Mouse (Mus musculus): Measurements from ENCODE around the gene Osbpl6. TPM values are rescaled to one million over a fixed set of nuclear protein-coding genes. Genes with fewer than 3 reads are reported as not detected.

Gene Osbpl6
- total and polyA plus RNA-seq, 3 experiments, result 0.04 TPM; not detected in 2

DNA sequence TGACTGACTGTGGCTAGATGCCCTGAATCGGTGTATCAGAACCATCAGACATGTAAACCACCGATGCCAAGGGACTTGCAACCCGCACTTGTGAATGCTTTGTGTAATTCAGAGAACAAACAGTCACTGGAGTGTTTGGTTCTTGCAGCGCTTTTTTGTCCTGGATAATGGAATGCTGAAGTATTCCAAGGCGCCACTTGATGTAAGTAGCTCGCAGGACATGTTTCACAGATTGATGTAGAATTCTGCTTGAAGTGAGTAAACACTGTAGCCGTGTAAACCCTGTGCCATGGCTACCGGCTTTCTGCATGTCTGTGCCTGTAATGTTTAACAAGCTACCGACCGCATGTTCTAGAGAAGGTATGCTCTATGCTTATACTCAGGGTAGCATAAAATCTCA is 141.9 kb downstream of the Osbpl6 start:
- H3K4me1 ChIP-seq (ENCODE audit: control insufficient read depth in 1 of 2, insufficient read depth in 2 of 2, low read length in 2 of 2), result no peaks in the 10 kb centered on the region
- no peak overlapping the region for H3K9ac ChIP-seq (ENCODE audit: control insufficient read depth, low read depth, low read length, poor library complexity, severe bottlenecking)
- TF ChIP-seq TAL1 (IDR thresholded peaks at IDR 0.05; ENCODE audit: low read length), result no peak
- no peak for TF ChIP-seq ZC3H11A (IDR thresholded peaks at IDR 0.05; ENCODE audit: low read depth, low read length)
- no peak for TF ChIP-seq USF2 (IDR thresholded peaks at IDR 0.05; ENCODE audit: borderline replicate concordance in 1 of 2, insufficient read depth in 1 of 2, low read depth in 1 of 2, low read length in 2 of 2)
- TF ChIP-seq BHLHE40 (IDR thresholded peaks at IDR 0.05; ENCODE audit: borderline replicate concordance, low read depth, low read length), result no peak
- TF ChIP-seq SIN3A (IDR thresholded peaks at IDR 0.05; ENCODE audit: low read length), result no peak
- TF ChIP-seq USF1 (IDR thresholded peaks at IDR 0.05; ENCODE audit: low read depth, low read length), result no peak
- TF ChIP-seq MAZ (IDR thresholded peaks at IDR 0.05; ENCODE audit: low read depth, low read length), result no peak
- H3K79me2 ChIP-seq (ENCODE audit: control insufficient read depth, insufficient read depth, low read length, poor library complexity), result no peaks in the 10 kb centered on the region
- DNase-seq (ENCODE audit: low read depth, low spot score), result no peak
- no peaks in the 10 kb centered on the region for H3K9me3 ChIP-seq (replicated peaks; ENCODE audit: insufficient read depth, low read length)
- no peak overlapping the region for H3K4me3 ChIP-seq (ENCODE audit: control insufficient read depth in 1 of 2, insufficient read depth in 1 of 2, low read depth in 2 of 2, low read length in 2 of 2)
- no peak overlapping the region for H3K27ac ChIP-seq (ENCODE audit: control insufficient read depth, low read depth, low read length)
- H3K27me3 ChIP-seq (ENCODE audit: control insufficient read depth in 1 of 2, insufficient read depth in 2 of 2, low read length in 2 of 2), result no peaks in the 10 kb centered on the region
- no peaks in the 10 kb centered on the region; a peak in 1 of 4 replicates for H3K36me3 ChIP-seq (ENCODE audit: control insufficient read depth in 1 of 2, insufficient read depth in 2 of 2, low read length in 2 of 2)

DNA sequence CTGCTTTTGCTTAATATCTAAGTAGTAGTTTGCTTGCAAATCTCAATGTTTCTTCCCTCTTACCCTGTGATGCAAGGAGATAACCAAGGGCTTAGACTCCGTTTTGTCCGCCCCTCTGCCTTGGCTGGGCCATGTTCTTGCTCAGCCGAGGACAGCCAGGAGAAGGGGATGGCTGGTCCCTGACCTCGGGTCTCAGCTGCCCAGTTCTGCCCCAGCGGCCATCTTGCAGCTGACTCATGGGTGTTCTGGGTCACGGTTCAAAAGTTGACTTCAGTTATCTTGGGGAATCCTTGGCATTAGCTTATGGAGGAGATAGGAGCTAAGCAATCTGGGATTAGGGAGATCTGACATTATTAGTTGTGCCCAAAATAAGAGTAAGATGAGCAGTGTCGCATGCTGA is 142.5 kb downstream of the Osbpl6 start:
- H3K27me3 ChIP-seq (ENCODE audit: control insufficient read depth in 1 of 2, insufficient read depth in 2 of 2, low read length in 2 of 2), result no peaks in the 10 kb centered on the region
- DNase-seq (ENCODE audit: low read depth, low spot score), result no peak
- no peaks in the 10 kb centered on the region for H3K4me1 ChIP-seq (ENCODE audit: control insufficient read depth in 1 of 2, insufficient read depth in 2 of 2, low read length in 2 of 2)
- TF ChIP-seq TCF12 (IDR thresholded peaks at IDR 0.05; ENCODE audit: low read depth, low read length) (no peak), HCFC1 (IDR thresholded peaks at IDR 0.05; ENCODE audit: low read depth, low read length) (no peak), RAD21 (IDR thresholded peaks at IDR 0.05; ENCODE audit: low read depth, low read length) (no peak), BHLHE40 (IDR thresholded peaks at IDR 0.05; ENCODE audit: borderline replicate concordance, low read depth, low read length) (no peak), ELF1 (IDR thresholded peaks at IDR 0.05; ENCODE audit: low read depth, low read length) (no peak), TAL1 (IDR thresholded peaks at IDR 0.05; ENCODE audit: low read length) (no peak), NELFE (IDR thresholded peaks at IDR 0.05; ENCODE audit: low read depth, low read length) (no peak), ZMIZ1 (IDR thresholded peaks at IDR 0.05; ENCODE audit: low read depth, low read length) (no peak), MAX (IDR thresholded peaks at IDR 0.05; ENCODE audit: low read length) (no peak), CTCF (IDR thresholded peaks at IDR 0.05 in 2 of 3, conservative IDR thresholded peaks at IDR 0.05 in 1 of 3; ENCODE audit: control insufficient read depth in 1 of 3, insufficient read depth in 1 of 3, low read depth in 2 of 3, low read length in 3 of 3, poor library complexity in 1 of 3, severe bottlenecking in 1 of 3) (no peak), RCOR1 (IDR thresholded peaks at IDR 0.05; ENCODE audit: low read depth, low read length) (no peak), ZC3H11A (IDR thresholded peaks at IDR 0.05; ENCODE audit: low read depth, low read length) (no peak), MYB (IDR thresholded peaks at IDR 0.05; ENCODE audit: low read depth, low read length) (no peak), ETS1 (IDR thresholded peaks at IDR 0.05; ENCODE audit: low read depth, low read length) (no peak), MAZ (IDR thresholded peaks at IDR 0.05; ENCODE audit: low read depth, low read length) (no peak)
- H3K4me3 ChIP-seq (ENCODE audit: control insufficient read depth in 1 of 2, insufficient read depth in 1 of 2, low read depth in 2 of 2, low read length in 2 of 2), result no peak overlapping the region
- H3K27ac ChIP-seq (ENCODE audit: control insufficient read depth, low read depth, low read length), result no peak overlapping the region
- no peaks in the 10 kb centered on the region for H3K36me3 ChIP-seq (ENCODE audit: control insufficient read depth in 1 of 2, insufficient read depth in 2 of 2, low read length in 2 of 2)
- H3K79me2 ChIP-seq (ENCODE audit: control insufficient read depth, insufficient read depth, low read length, poor library complexity), result no peaks in the 10 kb centered on the region
- H3K9ac ChIP-seq (ENCODE audit: control insufficient read depth, low read depth, low read length, poor library complexity, severe bottlenecking), result no peak overlapping the region
- H3K9me3 ChIP-seq (replicated peaks; ENCODE audit: insufficient read depth, low read length), result no peaks in the 10 kb centered on the region

Data from MEL (cell line).